Mouse (Mus musculus) lung, postnatal 0 days (tissue): ENCODE results near the gene Pparg.

Experiments used
- CTCF ChIP-seq: IDR thresholded peaks from 2 replicates; pipeline ENCODE4 v1.5.1; 2016; ENCODE audit warnings: antibody characterized with exemption, mild to moderate bottlenecking
- EP300 ChIP-seq: IDR thresholded peaks from 2 replicates; pipeline ENCODE4 v1.6.1; 2016; ENCODE audit warnings: antibody characterized with exemption, mild to moderate bottlenecking, control low read depth

DNA sequence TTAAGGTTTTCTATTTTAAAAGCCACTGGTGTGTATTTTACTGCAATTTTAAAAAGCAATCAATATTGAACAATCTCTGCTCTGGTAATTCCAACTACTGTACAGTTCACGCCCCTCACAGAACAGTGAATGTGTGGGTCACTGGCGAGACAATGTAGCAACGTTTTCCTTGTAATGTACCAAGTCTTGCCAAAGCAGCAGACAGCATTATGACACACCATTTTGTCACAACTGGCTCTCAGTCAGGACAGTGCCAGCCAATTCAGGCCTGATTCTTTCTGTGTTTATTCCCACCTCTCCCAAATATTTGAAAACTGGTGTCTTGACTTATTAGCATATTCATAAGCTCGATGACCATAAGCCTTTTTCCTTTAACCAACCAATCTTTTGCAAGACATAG is 60.9 kb downstream of the Pparg start:
- TF ChIP-seq CTCF (no peak), EP300 (no peak)
